Mouse (Mus musculus) right cerebral cortex, postnatal 14 days (tissue): Measurements from ENCODE around the gene Otop2.
A peak's percentile ranks its signal among the peaks of the same experiment; 100 is the strongest.

ENCODE experiments used
- DNase-seq: peaks from one replicate; pipeline ENCODE4 v3.0.0; 2022

Gene Otop2

DNA sequence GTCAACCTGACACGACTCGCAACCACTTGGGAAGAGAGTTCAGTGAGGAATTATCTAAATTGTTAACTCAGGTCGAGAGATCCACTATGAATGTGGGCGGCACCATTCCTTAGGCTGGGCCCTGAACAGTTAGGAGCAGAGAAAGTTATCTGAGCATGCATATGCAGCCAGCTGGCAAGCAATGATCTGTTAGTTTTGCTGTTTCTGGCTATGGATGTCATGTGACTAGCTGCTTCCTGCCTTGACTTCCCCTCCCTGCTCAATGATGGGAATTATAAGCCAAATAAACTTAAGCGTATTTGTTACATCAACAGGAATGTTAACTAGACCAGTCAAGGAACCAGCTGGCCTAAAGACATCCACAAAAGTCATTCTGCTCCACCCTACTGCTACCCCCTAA lies 46.4 kb downstream of the Otop2 start:
- no peak for DNase-seq

DNA sequence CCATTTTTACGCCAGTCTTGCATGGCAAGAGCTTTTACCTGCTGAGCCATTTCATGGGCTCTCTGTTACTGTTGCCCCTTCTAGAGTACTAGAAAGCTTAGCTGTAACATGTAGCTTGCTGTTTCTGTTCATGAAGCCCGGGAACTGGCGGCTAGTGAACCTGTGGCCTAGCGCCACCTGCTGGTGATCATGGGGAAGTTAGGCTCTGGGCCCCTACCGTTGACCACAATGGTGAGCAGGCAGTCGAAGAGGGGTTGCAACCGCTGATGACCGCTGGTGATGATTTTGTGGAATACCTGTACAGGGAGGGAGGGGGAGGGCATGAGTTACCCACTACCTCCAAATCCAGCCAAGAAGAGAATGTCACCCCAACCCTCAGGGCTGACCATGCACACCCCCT lies 47.2 kb downstream of the Otop2 start:
- DNase-seq: peak; percentile 72

DNA sequence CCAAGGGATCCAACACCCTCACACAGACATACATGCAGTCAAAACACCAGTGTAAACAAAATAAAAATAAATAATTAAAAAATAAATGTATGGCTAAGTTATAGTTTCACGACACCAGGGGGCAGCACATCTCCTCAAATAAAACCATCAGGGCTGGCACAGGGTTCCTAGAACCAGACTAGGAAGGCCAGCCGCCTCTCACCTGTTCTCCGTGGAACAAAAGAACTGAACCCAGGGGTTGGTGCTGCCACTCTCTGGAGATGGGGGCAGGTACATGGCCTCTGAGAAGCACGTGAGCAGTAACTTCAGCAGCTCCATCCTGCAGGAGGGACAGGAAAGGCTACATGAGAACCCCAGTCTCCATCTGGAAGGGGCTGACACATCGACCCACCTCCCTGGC lies 51.5 kb downstream of the Otop2 start:
- peak; percentile 77 for DNase-seq

DNA sequence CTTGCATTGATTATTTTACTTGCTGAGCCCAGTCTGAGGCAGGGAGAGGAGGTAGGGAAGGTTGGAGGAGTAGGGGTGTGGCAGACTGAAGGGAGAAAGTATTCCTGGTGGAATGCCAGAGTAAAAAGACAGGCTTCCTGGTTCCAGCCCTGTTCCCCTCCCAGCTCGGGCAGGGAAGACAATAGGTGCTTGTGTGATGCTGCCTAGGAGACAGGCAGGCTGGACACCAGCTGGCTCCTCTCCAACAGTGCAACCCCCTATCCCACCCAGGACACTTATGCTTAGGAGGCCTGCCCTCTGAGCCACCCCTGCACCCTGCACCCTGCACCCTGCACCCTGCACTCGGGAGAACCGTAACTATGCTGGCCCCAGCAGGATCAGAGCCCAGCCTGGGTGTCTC lies 52.3 kb downstream of the Otop2 start:
- DNase-seq: no peak

DNA sequence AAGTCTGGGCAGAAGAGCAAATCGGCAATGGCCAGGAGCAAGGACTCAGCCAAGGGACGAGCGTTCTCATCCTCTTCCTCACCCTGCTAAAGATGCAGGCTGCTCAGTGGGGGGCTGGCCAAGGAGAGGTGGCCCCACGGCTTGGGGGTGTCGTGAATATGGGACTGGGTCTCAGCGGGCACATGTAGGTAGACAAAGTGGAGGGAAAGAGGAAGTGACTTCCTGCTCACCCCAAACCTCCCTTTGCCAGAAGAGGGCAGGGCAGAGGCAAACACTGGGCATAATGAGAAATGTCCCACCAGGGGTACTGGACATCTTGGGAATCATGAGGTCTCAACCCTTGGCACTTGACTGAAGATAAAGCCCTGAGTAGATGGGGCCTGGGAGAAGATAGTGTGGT lies 52.8 kb downstream of the Otop2 start:
- DNase-seq: no peak

DNA sequence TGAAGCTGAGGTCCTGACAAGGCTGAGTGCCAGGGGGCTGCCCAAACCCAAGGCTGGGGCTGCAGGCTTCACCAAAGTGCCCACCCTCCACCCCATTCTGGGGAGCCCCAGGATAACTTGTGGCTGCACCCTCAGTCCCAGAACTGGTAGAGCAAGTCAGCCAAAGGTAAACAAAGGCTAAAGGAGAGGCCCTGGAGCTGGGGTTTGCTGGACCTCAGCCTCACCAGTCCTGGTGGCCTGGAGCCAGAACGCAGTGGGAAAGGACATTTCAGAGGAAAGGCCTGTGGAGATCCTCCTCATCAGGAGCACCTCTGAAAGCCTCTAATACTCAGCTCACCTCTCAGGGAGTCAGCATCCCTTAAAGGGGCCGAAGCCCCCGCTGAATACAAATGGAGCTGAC lies 57.2 kb downstream of the Otop2 start:
- no peak for DNase-seq

DNA sequence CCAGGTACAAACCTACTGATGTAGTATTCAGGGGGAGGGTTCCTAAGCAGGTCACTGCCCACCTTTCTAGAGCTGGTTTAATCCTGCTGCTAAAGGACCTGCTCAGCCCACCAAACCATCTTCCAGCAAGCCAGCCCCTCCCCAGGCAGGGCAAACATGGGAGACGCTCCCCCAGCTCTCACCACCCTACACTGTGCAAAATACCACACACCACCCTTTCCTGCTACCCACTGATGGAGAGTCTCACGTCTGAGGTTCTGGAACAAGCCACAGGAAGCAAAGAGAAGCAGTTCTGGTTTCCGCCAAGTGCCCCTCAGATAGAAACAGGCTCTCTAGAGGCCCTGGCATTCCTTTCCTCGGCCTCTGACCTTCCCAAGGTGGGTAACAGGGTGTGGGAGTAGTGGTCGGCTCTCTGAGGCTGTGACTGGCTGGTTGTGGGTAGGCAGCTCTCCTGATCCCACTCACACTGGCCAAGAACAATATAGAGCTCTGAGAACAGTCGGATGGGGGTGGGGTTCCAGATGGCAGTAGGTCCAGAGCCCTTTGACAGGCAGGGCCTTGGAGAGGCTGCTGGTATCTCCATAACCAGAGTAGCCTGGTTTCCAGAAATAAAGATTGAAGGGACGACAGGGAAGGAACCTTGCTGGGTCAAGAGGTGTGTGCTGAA lies 59.2 kb downstream of the Otop2 start:
- no peak for DNase-seq

DNA sequence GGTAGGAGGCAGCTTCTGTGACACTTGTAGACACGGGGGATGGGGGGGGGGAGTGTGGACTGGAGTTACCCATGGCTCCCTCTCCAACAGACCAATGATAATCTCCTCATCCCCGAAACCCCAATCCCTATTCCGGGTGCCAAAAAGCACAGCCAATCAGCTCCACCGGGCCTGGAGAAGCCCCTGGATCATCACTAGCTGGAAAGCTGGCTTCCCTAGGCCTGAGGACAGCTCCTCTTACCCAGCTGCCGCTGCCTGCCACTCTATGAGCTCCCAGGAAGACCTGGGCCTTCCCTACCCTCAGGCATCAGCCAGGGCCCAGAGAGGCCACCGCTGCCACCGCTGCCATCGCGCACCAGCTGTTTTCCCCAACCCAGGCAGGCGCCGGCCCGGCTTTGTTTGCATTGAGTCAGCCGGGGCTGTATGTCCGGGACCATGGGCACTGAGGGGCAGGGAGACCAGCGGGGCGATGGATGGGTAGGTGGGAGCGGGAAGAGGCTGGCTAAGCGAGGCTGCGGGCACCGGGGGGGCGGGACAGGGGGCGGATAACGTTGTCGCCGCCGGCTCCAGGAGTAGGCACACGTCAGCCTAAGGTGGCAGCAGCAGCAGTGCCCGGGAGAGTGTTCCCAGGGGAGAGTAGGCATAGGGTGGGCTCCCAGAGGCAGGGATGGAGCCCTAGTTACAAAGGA lies 59.9 kb downstream of the Otop2 start:
- peak; percentile 63 for DNase-seq

DNA sequence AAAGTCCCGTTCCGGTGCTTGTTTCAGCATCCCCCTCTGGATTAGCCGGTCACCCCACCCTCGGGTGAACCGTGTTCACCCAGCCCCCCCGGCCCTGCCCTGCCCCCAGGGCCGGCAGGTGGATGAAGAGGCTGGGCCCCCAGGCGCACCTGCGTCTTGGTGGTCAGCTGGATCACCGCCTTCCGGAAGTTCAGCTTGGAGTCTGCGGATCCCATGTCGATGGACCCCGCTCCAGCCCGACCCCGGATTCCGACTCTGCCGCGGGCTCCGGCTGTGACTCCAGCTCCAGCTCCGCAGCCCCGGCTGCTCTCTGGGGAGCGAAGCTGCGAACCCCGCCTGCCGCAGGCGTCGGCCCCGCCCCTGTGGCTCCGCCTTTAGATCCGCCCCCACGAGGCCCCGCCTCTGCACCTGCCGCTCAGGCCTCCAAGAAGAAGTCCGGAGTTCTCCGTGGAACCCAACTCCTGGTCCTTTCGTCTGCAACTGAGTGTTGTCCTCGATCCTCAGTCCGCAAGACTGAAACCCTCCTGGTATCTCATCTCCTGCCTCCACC lies 60.5 kb downstream of the Otop2 start, which contains the start of gene Hid1:
TSS of gene Hid1 (minus strand) at position 362 of the 550 bp plus-strand sequence.
- DNase-seq: peak; percentile 82

DNA sequence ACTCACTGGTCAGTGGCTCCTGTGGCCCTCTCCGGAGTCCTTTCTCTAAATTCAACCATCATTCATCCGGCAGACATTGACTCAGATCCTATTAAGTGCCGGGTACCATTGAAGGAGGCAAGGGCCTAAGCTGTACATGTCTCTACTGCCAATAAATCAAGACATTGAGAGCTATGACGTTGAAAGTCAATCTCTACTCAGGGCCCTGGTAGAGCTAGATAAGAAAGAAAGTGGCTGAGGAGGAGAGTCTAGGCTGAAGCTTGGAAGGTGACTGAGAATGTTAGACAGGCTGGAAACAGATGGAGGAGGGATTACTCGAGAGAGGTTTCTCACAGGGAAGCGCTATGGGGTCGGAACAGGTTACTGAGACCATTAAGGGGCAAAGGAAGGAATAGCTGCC lies 63.4 kb downstream of the Otop2 start:
- no peak for DNase-seq

DNA sequence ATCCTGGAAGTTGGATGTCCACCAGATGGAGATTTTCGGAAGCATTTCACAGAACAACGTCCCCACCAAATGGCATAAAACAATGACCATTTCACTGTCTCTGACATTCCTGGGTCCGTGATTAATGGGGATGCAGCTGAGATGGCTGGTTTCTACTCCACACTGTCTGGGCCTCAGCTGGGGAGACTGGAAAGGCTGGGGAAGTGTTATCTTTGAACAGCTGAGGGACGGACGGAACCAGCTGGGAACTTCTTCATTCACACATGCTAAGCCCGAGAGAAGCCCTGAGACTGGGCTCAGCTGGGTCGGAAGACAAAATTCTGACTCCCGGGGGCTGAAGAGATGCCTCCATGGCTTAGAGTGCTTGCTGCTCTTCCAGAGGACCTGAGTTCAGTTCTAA lies 64.4 kb downstream of the Otop2 start:
- no peak for DNase-seq

DNA sequence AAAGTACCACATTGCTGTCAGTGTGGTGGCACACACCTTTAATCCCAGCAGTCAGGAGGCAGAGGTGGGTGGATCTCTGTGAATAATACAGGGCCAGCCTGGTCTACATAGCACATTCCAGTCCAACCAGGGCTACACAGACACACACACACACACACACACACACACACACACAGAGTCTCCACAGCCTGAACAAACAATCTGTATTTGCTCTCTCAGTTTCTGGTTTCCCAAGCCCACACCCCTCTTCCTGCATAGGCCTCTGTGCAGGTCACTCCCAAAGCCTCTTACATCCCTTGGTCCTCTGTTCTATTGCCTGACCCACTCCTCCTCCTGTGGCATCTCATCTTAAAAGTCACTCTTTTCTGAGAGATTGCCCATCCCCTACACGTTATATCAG lies 65.1 kb downstream of the Otop2 start:
- no peak for DNase-seq

DNA sequence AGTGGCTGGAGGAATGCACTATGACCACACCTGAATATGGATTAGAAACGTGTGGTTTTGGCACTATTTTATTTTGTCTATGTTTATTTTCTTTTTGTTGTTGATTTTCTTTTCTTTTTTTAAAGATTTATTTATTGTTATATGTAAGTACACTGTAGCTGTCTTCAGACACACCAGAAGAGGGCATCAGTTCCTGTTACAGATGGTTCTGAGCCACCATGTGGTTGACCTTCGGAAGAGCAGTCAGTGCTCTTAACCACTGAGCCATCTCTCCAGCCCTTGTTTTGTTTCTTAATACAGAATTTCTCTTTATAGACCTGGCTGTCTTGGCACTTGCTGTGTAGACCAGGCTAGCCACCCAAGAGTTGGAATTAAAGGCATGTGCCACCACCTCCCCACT lies 65.8 kb downstream of the Otop2 start:
- no peak for DNase-seq

DNA sequence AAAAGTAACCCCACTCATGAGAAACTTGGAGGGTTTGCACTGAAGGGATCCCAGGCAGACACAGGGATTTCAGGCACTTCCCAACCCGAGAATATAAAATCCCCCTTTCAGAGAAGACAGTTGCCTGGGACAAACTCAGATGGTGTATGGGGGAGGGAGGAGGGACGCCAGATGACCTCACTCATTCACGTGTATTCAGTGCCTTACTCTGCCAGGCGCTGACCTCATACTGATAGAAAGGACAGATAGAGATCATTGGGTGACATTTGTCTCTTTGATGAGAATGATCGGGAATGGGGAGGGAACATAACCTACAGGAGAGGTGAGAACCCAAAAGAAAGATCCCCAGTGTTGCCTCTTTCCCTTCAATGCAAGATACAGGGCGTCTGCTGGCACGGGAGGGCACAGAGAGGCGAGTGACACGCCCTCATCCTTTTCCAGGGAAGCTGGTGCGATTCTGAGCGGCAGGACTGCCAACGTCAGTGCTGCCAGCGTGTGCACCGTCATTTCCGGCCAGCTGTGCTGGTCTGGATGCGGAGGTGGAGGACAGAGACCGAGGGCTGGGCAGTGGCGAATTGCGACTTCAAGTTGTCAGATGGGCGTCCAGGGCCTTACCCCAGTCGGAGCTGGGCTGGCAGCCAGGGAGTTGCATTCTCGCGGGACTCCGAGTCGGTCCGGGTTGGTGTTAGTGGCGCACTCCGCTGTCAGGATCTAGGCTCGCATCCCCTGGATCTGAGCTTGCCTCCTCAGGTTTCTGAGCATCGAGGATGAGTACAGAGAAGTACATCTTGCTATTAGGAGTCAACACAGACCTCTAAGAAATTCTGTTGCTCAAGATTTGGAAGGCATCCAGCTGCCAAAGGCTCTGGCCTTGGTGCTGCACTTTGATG lies 67.1 kb downstream of the Otop2 start:
- peak; percentile 79 for DNase-seq

DNA sequence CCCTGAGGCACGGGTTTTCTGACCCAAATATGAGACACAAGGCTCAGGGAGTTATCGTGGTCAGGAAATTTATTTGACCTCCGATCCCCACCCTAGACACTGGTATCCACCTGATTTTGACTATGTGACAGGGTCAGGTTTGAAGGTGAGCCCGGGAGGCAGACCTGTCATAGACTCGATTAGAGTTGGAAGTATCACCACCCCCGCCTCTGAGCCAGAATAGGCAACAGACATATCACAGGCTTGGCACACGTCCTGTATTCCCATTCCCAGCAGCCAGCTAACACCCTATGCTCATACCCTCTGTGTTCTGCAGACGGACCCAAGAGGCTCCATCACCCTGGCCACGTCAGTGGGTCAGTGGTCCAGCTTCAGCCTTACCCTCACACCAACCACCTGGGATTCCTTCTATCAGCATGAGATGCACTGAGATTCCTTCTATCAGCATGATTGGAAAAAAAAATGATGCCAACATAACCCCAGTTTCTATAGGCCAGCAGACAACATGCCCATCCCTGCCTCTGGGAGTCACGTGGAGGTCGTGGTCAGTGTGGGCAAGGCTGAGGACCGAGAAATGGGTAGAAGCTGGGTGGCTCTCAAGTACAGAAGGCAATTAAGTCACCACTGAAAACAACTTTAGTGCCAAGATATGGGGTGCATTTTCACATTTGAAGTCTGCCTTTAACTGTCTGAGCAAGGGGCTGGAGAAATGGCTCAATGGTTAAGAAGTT lies 67.9 kb downstream of the Otop2 start:
- DNase-seq: peak; percentile 47

DNA sequence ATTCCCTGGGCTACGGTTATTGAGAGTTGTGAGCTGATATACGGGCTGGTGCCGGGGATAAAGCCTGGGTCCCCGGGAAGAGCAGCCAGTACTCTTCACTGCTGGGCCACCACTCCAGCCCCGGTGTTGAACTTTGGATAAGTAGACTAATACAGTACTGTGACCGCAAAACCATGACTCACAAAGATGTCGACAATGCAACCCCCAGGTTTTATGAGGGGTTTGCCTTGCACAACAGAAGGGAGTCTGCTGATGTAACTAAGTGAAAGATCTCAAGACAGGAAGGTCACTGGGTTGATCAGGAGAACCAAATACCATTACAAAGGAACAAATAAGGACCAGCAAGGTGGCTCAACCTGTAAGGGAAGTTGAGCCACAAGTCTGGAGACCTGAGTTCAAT lies 69.8 kb downstream of the Otop2 start:
- DNase-seq: no peak

DNA sequence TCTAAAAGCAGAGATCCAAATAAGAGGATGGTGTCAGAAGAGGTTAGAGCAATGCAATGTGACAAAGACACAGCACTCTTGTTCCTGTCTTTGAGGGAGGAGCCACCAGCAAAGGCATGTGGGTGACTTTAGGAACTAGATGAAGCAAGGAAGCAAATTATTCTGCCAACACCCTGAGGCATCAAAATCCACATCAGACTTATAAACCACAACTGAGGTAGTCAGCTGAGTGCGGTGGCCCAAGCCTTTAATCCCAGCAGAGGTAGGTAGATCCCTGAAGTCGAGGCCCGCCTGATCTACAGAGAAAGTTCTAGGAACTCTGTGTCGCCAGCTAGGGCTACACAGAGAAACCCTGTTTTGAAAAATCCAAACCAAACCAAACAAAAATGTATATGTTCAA lies 70.3 kb downstream of the Otop2 start:
- DNase-seq: no peak

DNA sequence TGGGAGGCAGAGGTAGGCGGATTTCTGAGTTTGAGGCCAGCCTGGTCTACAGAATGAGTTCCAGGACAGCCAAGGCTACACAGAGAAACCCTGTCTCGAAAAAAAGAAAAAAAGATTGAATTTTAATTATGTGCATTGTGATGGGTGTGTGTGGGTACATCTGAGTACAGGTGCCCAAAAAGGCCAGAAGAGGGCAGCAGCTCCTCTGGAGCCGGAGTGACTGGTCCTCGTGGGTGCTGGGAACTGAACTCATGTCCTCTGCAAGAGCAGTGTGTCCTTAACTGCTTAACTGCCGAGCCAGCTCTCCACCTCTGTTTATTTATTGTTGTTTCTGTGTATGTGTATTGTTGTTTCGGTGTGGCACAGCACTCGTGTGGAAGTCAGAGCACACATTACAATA lies 70.9 kb downstream of the Otop2 start:
- DNase-seq: no peak

DNA sequence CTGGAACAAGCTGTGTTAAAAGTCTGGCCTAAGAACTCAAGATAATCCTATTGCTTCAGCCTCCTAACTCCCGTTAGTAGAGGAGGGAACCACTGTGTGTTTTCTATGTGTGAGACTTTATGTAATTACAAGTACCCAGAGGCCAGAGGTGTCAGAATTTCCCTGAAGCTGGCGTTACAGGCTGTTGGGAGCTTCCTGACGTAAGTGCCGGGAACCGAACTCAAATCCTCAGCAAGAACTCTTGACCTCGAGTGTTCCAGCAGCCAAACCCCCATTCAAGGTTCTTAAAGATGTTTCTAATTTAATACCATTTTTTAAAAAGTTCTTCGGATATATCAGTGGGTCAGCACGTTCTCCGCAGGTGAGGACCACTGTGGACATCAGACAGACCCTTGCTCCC lies 74.3 kb downstream of the Otop2 start:
- no peak for DNase-seq
